Mouse (Mus musculus) lung, embryonic 14.5 days (tissue): ENCODE measurements at regions not wholly inside any gene's neighbourhood (a gene's known extent, or its start where the extent isn't known, plus 50 kb on each side); places are given as distances from the start of the nearest gene placed in this dataset.

Experiments
- ATAC-seq: fragments of 200-750 bp; cut with Nextera tagmentation; 2 replicates; pipeline ENCODE4 v1.8.0; 2017; ENCODE audit warnings: mild to moderate bottlenecking, moderate TSS enrichment, moderate library complexity; ENCODE audit not compliant: insufficient read depth
- DNase-seq: peaks from one replicate; pipeline ENCODE4 v3.0.0-alpha.2; 2015
- H3K27ac ChIP-seq: fragments of 300-500 bp; sonication (generic); 2 replicates; pipeline ENCODE4 v1.5.1; 2014; ENCODE audit warnings: low read depth, mild to moderate bottlenecking, moderate library complexity
- H3K27me3 ChIP-seq: fragments of 300-500 bp; sonication (generic); 2 replicates; pipeline ENCODE4 v1.6.1; 2014; ENCODE audit warnings: low read length, control low read depth; ENCODE audit not compliant: insufficient read depth
- H3K36me3 ChIP-seq: fragments of 300-500 bp; sonication (generic); 2 replicates; pipeline ENCODE4 v1.6.1; 2014; ENCODE audit warnings: control low read depth; ENCODE audit not compliant: insufficient read depth
- H3K4me1 ChIP-seq: fragments of 300-500 bp; sonication (generic); 2 replicates; pipeline ENCODE4 v1.6.1; 2014; ENCODE audit warnings: antibody characterized with exemption, control low read depth; ENCODE audit not compliant: insufficient read depth
- H3K4me2 ChIP-seq: fragments of 300-500 bp; sonication (generic); 2 replicates; pipeline ENCODE4 v1.6.1; 2014; ENCODE audit warnings: mild to moderate bottlenecking
- H3K4me3 ChIP-seq: fragments of 300-500 bp; sonication (generic); 2 replicates; pipeline ENCODE4 v1.5.1; 2014; ENCODE audit warnings: low read depth, low read length
- H3K9ac ChIP-seq: fragments of 300-500 bp; sonication (generic); 2 replicates; pipeline ENCODE4 v1.6.1; 2014
- H3K9me3 ChIP-seq: fragments of 300-500 bp; sonication (generic); 2 replicates; pipeline ENCODE4 v1.6.1; 2016; ENCODE audit warnings: low read depth, low read length, control low read depth
- CTCF ChIP-seq: IDR thresholded peaks from 2 replicates; pipeline ENCODE4 v1.5.1; 2016; ENCODE audit warnings: antibody characterized with exemption, low read depth
- WGBS: fragments of 180-500 bp; shearing (Covaris S2); extraction: QIAGEN DNeasy Blood & Tissue Kit; methylation state at CpG from one replicate; pipeline ENCODE4 v1.1.7; 2014; 5-methylcytosine and 5-hydroxymethylcytosine counted together

- H3K4me3 ChIP-seq, result no peak overlapping the region
- H3K4me2 ChIP-seq, result no peak overlapping the region
- no peak overlapping the region for H3K27ac ChIP-seq
- no peaks in the 10 kb centered on the region for H3K9me3 ChIP-seq
- TF ChIP-seq CTCF, result no peak
- H3K9ac ChIP-seq, result no peak overlapping the region
- ATAC-seq (no peak), DNase-seq (no peak)
- H3K4me1 ChIP-seq, result no peaks in the 10 kb centered on the region
- no peaks in the 10 kb centered on the region for H3K36me3 ChIP-seq
- 18% methylated on average over 9 of the region's 9 CpGs for WGBS
- peaks cover 13% of the 10 kb centered on the region; the same call in 1 of the 2 replicates for H3K27me3 ChIP-seq
These were observed 560.7 kb downstream of the Nedd1 start for GRCm38 (mm10) chr10:92161501-92161900.

DNA sequence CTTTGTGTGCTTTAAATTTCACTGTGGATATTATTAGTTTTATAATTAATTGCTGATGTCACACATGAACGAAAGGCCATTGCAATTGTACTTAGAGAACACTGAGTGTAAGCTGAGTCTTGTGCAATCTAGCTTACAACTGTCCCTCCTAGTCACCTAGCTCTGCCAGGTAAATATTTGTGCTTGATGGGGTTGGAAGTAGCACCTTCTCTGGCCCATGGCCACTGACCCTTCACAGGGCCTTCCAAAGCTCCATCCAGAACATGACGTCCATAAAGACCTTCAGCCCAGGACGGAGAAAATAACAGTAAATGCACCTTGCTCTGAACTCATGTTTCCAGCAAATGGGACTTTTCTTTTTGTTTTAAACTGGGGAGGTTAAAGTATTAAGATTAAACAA is 576.0 kb downstream of the Nedd1 start:
- whole genome bisulfite sequencing, result 55% methylated on average over 3 of the region's 3 CpGs
- H3K4me2 ChIP-seq, result no peak overlapping the region

GRCm38 (mm10) chr10:92135521-92135920 is 586.7 kb downstream of the Nedd1 start:
- ATAC-seq (no peak), DNase-seq (no peak)
- H3K27me3 ChIP-seq, result no peaks in the 10 kb centered on the region
- no peak overlapping the region for H3K27ac ChIP-seq
- no peak overlapping the region for H3K9ac ChIP-seq
- WGBS, result 56% methylated on average over 5 of the region's 5 CpGs
- H3K4me3 ChIP-seq, result no peak overlapping the region
- no peaks in the 10 kb centered on the region for H3K36me3 ChIP-seq
- TF ChIP-seq CTCF, result no peak
- H3K4me1 ChIP-seq, result no peaks in the 10 kb centered on the region
- H3K9me3 ChIP-seq, result no peaks in the 10 kb centered on the region
- H3K4me2 ChIP-seq, result no peak overlapping the region

More for the DNA sequence above, 576.0 kb downstream of the Nedd1 start:
- Histone ChIP-seq H3K4me1 (no peaks in the 10 kb centered on the region), H3K9me3 (no peaks in the 10 kb centered on the region), H3K4me3 (no peak overlapping the region), H3K27ac (no peak overlapping the region), H3K27me3 (no peaks in the 10 kb centered on the region), H3K36me3 (no peaks in the 10 kb centered on the region), H3K9ac (no peak overlapping the region)
- no peak for TF ChIP-seq CTCF
- DNase-seq, result no peak
- no peak for ATAC-seq

DNA sequence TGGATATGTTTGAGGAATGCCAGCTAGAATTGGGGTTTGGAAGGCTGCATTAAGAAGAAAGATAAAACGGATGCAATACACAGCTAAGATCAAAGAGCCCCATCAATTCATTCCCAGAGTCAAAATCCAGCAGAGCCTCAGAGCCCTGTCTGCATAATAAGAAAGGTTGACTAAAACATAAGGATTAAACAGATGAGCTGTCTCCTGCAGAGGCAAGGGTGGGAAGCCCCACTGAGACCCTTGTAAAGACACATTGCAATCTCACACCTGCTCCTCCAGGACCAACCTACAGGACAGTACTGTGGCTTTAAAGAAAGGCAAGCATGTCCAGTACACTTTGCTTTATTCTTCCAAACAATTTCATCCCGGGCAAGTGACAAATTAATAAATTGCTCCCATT is 609.4 kb downstream of the Nedd1 start:
- ATAC-seq (no peak), DNase-seq (no peak)
- Histone ChIP-seq H3K4me2 (no peak overlapping the region), H3K4me3 (no peak overlapping the region), H3K4me1 (no peaks in the 10 kb centered on the region), H3K27me3 (no peaks in the 10 kb centered on the region), H3K36me3 (no peaks in the 10 kb centered on the region), H3K9me3 (no peaks in the 10 kb centered on the region), H3K9ac (no peak overlapping the region), H3K27ac (no peak overlapping the region)
- TF ChIP-seq CTCF, result no peak
- WGBS, result 19% methylated on average over 2 of the region's 2 CpGs

GRCm38 (mm10) chr10:92106331-92106730 is 615.9 kb downstream of the Nedd1 start:
- H3K9ac ChIP-seq, result no peak overlapping the region
- ATAC-seq, result no peak
- DNase-seq, result no peak
- no peak for TF ChIP-seq CTCF
- no peaks in the 10 kb centered on the region for H3K36me3 ChIP-seq
- H3K4me1 ChIP-seq, result no peaks in the 10 kb centered on the region
- H3K27me3 ChIP-seq, result no peaks in the 10 kb centered on the region
- H3K4me2 ChIP-seq, result no peak overlapping the region
- no peaks in the 10 kb centered on the region for H3K9me3 ChIP-seq
- H3K27ac ChIP-seq, result no peak overlapping the region
- H3K4me3 ChIP-seq, result no peak overlapping the region
- 67% methylated on average over 6 of the region's 6 CpGs for WGBS

GRCm38 (mm10) chr10:92103887-92104286 is 618.3 kb downstream of the Nedd1 start:
- Histone ChIP-seq H3K27ac (no peak overlapping the region), H3K9ac (no peak overlapping the region), H3K36me3 (no peaks in the 10 kb centered on the region), H3K4me2 (no peak overlapping the region), H3K4me3 (no peak overlapping the region), H3K4me1 (no peaks in the 10 kb centered on the region), H3K27me3 (no peaks in the 10 kb centered on the region), H3K9me3 (no peaks in the 10 kb centered on the region)
- DNase-seq, result no peak
- TF ChIP-seq CTCF, result no peak
- no peak for ATAC-seq
- 32% methylated on average over 9 of the region's 9 CpGs for WGBS

GRCm38 (mm10) chr10:92102755-92103154 is 619.5 kb downstream of the Nedd1 start:
- no peak for TF ChIP-seq CTCF
- 72% methylated on average over 4 of the region's 4 CpGs for WGBS

DNA sequence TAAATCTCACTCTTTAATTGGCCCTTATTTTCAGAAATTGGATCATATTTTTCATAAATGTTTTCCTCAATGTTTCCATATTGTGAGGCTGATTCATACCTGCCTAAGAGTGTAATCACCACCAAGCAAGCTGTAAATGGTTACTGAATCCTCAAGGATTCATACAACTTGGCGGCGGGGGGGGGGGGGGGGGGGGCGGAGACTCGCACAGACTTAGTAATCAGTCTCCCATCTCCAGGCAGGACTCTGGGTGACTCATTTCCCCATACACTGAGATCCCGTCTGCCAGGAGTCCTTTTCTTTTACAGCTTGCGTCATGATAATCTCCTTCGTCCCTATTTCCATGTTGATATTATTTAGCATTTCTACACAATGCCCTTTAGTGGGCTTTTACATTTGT is 624.7 kb downstream of the Nedd1 start:
- DNase-seq, result no peak
- Histone ChIP-seq H3K4me2 (no peak overlapping the region), H3K9ac (no peak overlapping the region), H3K9me3 (no peaks in the 10 kb centered on the region), H3K4me3 (no peak overlapping the region), H3K27ac (no peak overlapping the region), H3K36me3 (no peaks in the 10 kb centered on the region), H3K4me1 (no peaks in the 10 kb centered on the region), H3K27me3 (no peaks in the 10 kb centered on the region)
- ATAC-seq, result no peak
- WGBS, result 24% methylated on average over 6 of the region's 7 CpGs
- TF ChIP-seq CTCF, result no peak

More at GRCm38 (mm10) chr10:92102755-92103154, 619.5 kb downstream of the Nedd1 start:
- Histone ChIP-seq H3K36me3 (no peaks in the 10 kb centered on the region), H3K9me3 (no peaks in the 10 kb centered on the region), H3K4me1 (no peaks in the 10 kb centered on the region), H3K9ac (no peak overlapping the region), H3K4me2 (no peak overlapping the region), H3K4me3 (no peak overlapping the region), H3K27ac (no peak overlapping the region), H3K27me3 (no peaks in the 10 kb centered on the region)
- no peak for DNase-seq
- no peak for ATAC-seq
